Mouse (Mus musculus) kidney, postnatal 0 days (tissue): ENCODE measurements around the gene Duoxa1. TPM values are rescaled to one million over a fixed set of nuclear protein-coding genes. Genes with fewer than 3 reads are reported as not detected.

Experiments used
- ATAC-seq: fragments of 200-750 bp; cut with Nextera tagmentation; replicated peaks from 2 replicates; pipeline ENCODE4 v1.8.0; 2017; ENCODE audit warnings: low read depth, moderate number of reproducible peaks, moderate TSS enrichment, moderate library complexity; ENCODE audit not compliant: low FRiP score
- DNase-seq: peaks from one replicate; pipeline ENCODE4 v3.0.0-alpha.2; 2016; ENCODE audit warnings: low spot score
- H3K27ac ChIP-seq: fragments of 300-500 bp; sonication (generic); 2 replicates; pipeline ENCODE4 v1.5.1; 2014; ENCODE audit warnings: mild to moderate bottlenecking
- H3K27me3 ChIP-seq: fragments of 300-500 bp; sonication (generic); 2 replicates; pipeline ENCODE4 v1.6.1; 2014; ENCODE audit warnings: low read length, mixed read lengths; ENCODE audit not compliant: insufficient read depth
- H3K36me3 ChIP-seq: fragments of 300-500 bp; sonication (generic); 2 replicates; pipeline ENCODE4 v1.6.1; 2014; ENCODE audit warnings: low read length, mixed read lengths; ENCODE audit not compliant: insufficient read depth
- H3K4me1 ChIP-seq: fragments of 300-500 bp; sonication (generic); replicated peaks from 2 replicates; pipeline ENCODE4 v1.6.1; 2014; ENCODE audit warnings: antibody characterized with exemption, low read length, mixed read lengths; ENCODE audit not compliant: insufficient read depth
- H3K4me2 ChIP-seq: fragments of 300-500 bp; sonication (generic); 2 replicates; pipeline ENCODE4 v1.6.1; 2014; ENCODE audit warnings: mild to moderate bottlenecking, low read length, moderate library complexity, mixed read lengths
- H3K4me3 ChIP-seq: fragments of 300-500 bp; sonication (generic); replicated peaks from 2 replicates; pipeline ENCODE4 v1.5.1; 2014; ENCODE audit warnings: low read depth, low read length
- H3K9ac ChIP-seq: fragments of 300-500 bp; sonication (generic); 2 replicates; pipeline ENCODE4 v1.6.1; 2014; ENCODE audit warnings: low read depth, low read length
- H3K9me3 ChIP-seq: fragments of 300-500 bp; sonication (generic); replicated peaks from 2 replicates; pipeline ENCODE4 v1.6.1; 2016; ENCODE audit warnings: low read length, inconsistent platforms, mixed read lengths
- CTCF ChIP-seq: IDR thresholded peaks from 2 replicates; pipeline ENCODE4 v1.5.1; 2016; ENCODE audit warnings: antibody characterized with exemption, low read depth, mild to moderate bottlenecking, moderate library complexity
- WGBS: fragments of 180-500 bp; shearing (Covaris S2); extraction: QIAGEN DNeasy Blood & Tissue Kit; methylation state at CpG from one replicate; pipeline ENCODE4 v1.1.7; 2014; 5-methylcytosine and 5-hydroxymethylcytosine counted together
- polyA plus RNA-seq: library from polyadenylated mRNA; unstranded; fragments of >200 nt; fragmentation: Nextera tagmentation; extraction: Ambion mirVana; gene quantifications from 2 replicates; pipeline ENCODE4 v1.2.1, GENCODE M21; 2015

The Duoxa1 gene
- polyA plus RNA-seq, 1 experiment from 2014 or later: not detected

DNA sequence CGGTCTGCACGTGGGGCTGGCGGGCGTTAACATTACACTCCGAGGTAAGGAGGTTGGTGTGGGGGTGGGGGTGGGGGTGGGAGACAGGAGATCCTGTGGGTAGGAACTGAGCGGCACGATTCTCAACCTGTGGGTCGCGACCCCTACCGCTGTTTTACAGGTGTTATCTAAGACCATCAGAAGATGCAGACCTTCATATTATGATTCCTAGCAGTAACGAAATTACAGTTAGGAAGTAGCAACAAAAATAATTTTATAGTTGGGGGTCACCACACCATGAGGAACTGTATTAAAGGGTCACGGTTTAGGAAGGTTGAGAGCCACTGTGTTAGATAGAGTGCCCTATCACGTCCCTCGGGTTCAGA lies 12.9 kb downstream of the Duoxa1 start:
- DNase-seq (no peak), ATAC-seq (no peak)
- Histone ChIP-seq H3K9ac (no peak overlapping the region), H3K4me1 (peaks cover 22% of the 10 kb centered on the region; the same call in 1 of the 2 replicates), H3K4me3 (peak overlapping the region; percentile 19), H3K27me3 (peaks cover 61% of the 10 kb centered on the region), H3K27ac (no peak overlapping the region), H3K36me3 (no peaks in the 10 kb centered on the region), H3K4me2 (peak overlapping the region; percentile 50; the same call in 1 of the 2 replicates), H3K9me3 (no peaks in the 10 kb centered on the region)
- no peak for TF ChIP-seq CTCF
- WGBS: 5% methylated on average over 14 of the region's 14 CpGs

DNA sequence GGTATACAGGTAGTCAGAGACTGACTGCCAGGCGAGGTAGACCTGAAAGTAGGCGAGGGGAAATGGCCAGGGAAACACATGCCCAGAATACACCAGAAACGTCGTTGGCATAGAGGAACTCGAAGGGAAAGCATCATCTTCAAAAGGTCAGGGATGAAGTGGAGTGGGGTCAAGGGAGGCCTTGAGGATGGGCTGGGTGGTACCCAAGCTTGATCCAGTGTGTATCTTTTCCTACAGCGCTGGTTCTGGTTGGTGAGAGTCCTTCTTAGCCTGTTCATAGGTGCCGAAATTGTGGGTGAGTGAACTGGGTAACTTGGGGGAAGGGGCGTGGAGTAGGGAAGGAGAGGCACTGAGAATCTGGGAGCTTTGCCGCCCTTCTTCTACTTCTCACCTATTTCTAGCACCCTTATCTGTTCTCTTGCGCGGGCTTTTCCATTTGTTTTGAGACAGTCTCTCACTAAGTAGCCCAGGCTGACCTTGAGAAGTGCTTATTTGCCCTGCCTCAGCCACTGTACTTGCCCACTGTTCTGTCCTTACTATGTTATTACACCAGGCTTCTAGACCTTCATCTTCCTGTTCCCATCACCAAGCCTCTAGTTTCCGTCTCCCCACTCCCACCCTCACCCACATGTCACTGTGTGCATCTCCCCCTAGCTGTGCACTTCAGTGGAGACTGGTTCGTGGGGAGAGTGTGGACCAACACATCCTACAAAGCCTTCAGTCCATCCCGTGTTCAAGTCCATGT lies 13.4 kb downstream of the Duoxa1 start:
- ATAC-seq (no peak), DNase-seq (no peak)
- H3K4me2 ChIP-seq: no peak overlapping the region
- no peak for TF ChIP-seq CTCF
- no peak overlapping the region for H3K4me3 ChIP-seq
- H3K36me3 ChIP-seq: no peaks in the 10 kb centered on the region
- no peaks in the 10 kb centered on the region for H3K9me3 ChIP-seq
- H3K9ac ChIP-seq: no peak overlapping the region
- peaks cover 66% of the 10 kb centered on the region for H3K27me3 ChIP-seq
- WGBS: 15% methylated on average over 14 of the region's 14 CpGs
- H3K4me1 ChIP-seq: peaks cover 22% of the 10 kb centered on the region; the same call in 1 of the 2 replicates
- H3K27ac ChIP-seq: no peak overlapping the region

DNA sequence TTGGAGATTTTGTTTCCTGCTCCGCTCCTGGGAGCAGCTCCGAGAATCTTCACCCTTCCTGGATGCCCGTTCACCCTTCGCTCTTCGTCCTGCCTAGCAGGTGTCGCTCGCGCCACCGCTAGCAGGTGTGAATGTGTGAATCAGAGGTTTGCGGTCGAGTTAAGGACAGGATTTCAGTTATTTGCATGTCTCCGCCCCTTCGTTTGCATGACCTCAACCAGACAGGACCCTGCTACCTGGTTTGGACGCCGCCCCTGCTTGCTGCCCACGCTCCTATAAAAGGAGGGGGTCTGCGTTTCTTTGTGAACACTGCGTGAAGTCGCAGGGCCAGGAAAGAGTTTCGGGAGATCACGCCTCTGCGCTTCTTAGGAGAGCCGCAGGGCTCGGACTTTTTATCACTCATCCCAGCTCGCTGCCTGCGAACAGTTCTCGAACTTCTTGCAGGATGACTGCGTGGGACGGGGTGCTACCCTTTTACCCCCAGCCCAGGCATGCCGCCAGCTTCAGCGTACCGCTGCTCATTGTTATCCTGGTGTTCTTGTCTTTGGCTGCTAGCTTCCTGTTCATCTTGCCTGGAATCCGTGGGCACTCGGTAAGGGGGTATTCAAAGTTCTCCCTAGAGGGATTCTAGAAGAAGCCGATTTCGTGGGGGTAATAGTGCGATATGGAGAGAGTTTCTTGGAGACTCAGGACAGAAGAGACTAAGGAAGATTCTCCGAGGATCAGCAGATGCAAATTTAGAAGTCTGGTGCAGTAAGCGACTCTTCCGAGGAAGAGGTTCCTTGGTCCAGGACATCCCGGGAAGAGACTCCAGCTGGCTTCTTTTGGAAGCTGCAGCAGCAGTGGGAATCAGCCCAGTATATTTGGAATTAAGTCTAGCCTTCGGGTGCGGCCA lies 14.7 kb downstream of the Duoxa1 start, which contains the start of gene Duoxa2:
Gene Duoxa2, plus strand, starts transcription at position 305 of the 895 bp plus-strand sequence.
- no peak within 1 kb of the TSS for H3K9ac ChIP-seq
- peak within 1 kb of the TSS; percentile 22 for H3K4me3 ChIP-seq
- ATAC-seq (no peak), DNase-seq (peak; percentile 34)
- peaks cover 77% of the 10 kb centered on the region for H3K27me3 ChIP-seq
- no peaks in the 10 kb centered on the region for H3K36me3 ChIP-seq
- H3K4me2 ChIP-seq: peak within 1 kb of the TSS; percentile 49
- WGBS: 2% methylated on average over 43 of the region's 43 CpGs
- H3K27ac ChIP-seq: no peak within 1 kb of the TSS
- no peak for TF ChIP-seq CTCF
- H3K4me1 ChIP-seq: peaks cover 22% of the 10 kb centered on the region; the same call in 1 of the 2 replicates
- H3K9me3 ChIP-seq: no peaks in the 10 kb centered on the region

DNA sequence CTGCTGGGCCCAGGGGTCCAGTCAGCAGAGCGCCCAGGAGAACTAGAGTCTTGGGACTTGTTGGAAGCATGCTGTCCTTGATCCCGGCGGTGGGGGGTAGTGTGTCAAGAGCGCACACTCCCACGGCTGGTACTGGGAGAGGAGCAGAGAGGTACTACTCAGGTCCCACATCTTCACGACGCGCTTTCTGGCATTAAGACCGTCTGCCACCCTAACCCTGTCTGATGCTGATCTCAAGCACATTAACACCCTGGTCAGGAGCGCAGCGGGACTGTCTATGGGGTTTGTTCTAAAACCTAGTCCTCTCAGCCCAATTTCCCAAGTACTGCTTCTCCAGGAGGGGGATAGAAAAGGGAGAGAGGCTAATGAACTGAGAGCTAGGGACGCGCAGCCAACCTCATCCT lies 15.4 kb downstream of the Duoxa1 start, which contains the start of gene Duox2:
Gene Duox2, minus strand, starts transcription at position 354 of the 404 bp plus-strand sequence.
- H3K4me2 ChIP-seq: peak within 1 kb of the TSS; percentile 49
- WGBS: 2% methylated on average over 13 of the region's 13 CpGs
- peak within 1 kb of the TSS; percentile 22 for H3K4me3 ChIP-seq
- H3K27ac ChIP-seq: no peak within 1 kb of the TSS
- DNase-seq (no peak), ATAC-seq (no peak)
- no peak for TF ChIP-seq CTCF
- no peaks in the 10 kb centered on the region for H3K36me3 ChIP-seq
- peaks cover 22% of the 10 kb centered on the region; the same call in 1 of the 2 replicates for H3K4me1 ChIP-seq
- peaks cover 75% of the 10 kb centered on the region for H3K27me3 ChIP-seq
- H3K9me3 ChIP-seq: no peaks in the 10 kb centered on the region
- H3K9ac ChIP-seq: no peak within 1 kb of the TSS

DNA sequence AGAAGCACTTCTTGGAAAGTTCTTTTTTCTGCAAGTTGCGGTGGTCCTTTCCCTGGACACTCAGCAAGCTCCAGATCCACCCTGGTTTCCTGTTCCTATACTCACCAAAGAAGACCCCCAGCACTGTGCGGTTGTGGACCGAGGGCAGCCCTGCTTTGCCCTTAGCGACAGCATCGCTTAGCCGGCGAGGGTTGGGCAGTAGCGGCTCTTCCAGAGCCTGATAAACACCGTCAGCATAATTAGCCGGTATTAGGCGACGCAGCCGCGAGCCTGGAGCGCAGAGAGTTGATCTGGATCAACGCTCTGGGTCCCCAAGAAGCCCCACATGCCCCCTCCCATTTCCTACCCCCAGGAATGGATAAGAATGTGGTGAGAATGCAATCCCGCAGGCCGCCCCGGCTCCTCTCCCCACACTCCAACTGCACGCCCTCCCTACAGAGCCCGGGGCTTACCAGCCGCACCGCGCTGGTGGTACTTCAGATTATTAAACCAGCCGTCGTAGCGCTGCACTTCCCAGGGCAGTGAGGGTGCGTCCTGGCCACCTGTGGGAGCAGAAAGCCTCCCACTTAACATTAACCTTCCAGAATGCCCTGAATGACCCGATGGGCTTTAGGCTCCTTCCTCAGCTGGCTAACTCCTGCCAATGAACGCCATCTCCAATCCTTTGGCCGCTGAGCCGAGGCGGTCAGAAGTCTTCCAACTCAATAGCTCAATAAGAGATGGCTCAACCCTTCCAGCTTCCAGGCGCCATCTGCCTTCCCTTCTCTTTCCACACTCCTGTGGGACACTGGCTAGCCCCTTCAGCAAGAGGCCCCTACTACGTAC lies 16.0 kb downstream of the Duoxa1 start:
- no peak overlapping the region for H3K9ac ChIP-seq
- no peaks in the 10 kb centered on the region for H3K36me3 ChIP-seq
- H3K27ac ChIP-seq: no peak overlapping the region
- no peak for ATAC-seq
- no peak for DNase-seq
- peaks cover 70% of the 10 kb centered on the region for H3K27me3 ChIP-seq
- WGBS: 1% methylated on average over 35 of the region's 35 CpGs
- TF ChIP-seq CTCF: no peak
- H3K4me1 ChIP-seq: peaks cover 22% of the 10 kb centered on the region; the same call in 1 of the 2 replicates
- 0 out of 2 replicates have a peak overlapping the region, but pooled peaks have one; percentile 2 for H3K4me3 ChIP-seq
- H3K4me2 ChIP-seq: peak overlapping the region; percentile 23
- no peaks in the 10 kb centered on the region for H3K9me3 ChIP-seq
